Mouse (Mus musculus): ENCODE data around the gene Prr12. TPM values are rescaled to one million over a fixed set of nuclear protein-coding genes. Genes with fewer than 3 reads are reported as not detected.

Prr12 gene
- polyA plus RNA-seq, 1 experiment from 2014 or later: 12.2 TPM

Small RNAs within 50 kb of the gene (microRNA-seq; reads per million reads assigned to microRNA genes)
- 1.3 reads per million for gene Mir7054

Other genes starting within 250 kb of the Prr12 start
- gene Nup62, start 236.8 kb downstream of the Prr12 start, polyA plus RNA-seq (2014; fragmentation: Nextera tagmentation; extraction: Ambion mirVana): 60.2 and 64.1 TPM in 2 replicates
- gene Il4i1, start 236.5 kb downstream of the Prr12 start, polyA plus RNA-seq (2014; fragmentation: Nextera tagmentation; extraction: Ambion mirVana): 0.84 and 1.2 TPM in 2 replicates
- 2.8 and 3.3 TPM in 2 replicates for gene Atf5, start 236.2 kb downstream of the Prr12 start, polyA plus RNA-seq (2014; fragmentation: Nextera tagmentation; extraction: Ambion mirVana)
- gene Akt1s1, start 203.9 kb downstream of the Prr12 start, polyA plus RNA-seq (2014; fragmentation: Nextera tagmentation; extraction: Ambion mirVana): 31.8 and 34.3 TPM in 2 replicates
- 63.4 and 69.4 TPM in 2 replicates for gene Tbc1d17, start 203.8 kb downstream of the Prr12 start, polyA plus RNA-seq (2014; fragmentation: Nextera tagmentation; extraction: Ambion mirVana)
- 26.1 and 28.6 TPM in 2 replicates for gene Pnkp, start 195.7 kb downstream of the Prr12 start, polyA plus RNA-seq (2014; fragmentation: Nextera tagmentation; extraction: Ambion mirVana)
- 316 and 350 TPM in 2 replicates for gene Ptov1, start 183.1 kb downstream of the Prr12 start, polyA plus RNA-seq (2014; fragmentation: Nextera tagmentation; extraction: Ambion mirVana)
- gene Med25, start 160.2 kb downstream of the Prr12 start, polyA plus RNA-seq (2014; fragmentation: Nextera tagmentation; extraction: Ambion mirVana): 69.5 and 75.4 TPM in 2 replicates
- gene Fuz, start 156.8 kb downstream of the Prr12 start, polyA plus RNA-seq (2014; fragmentation: Nextera tagmentation; extraction: Ambion mirVana): 18.8 and 23.1 TPM in 2 replicates
- 68.0 and 74.8 TPM in 2 replicates for gene Ap2a1, start 123.4 kb downstream of the Prr12 start, polyA plus RNA-seq (2014; fragmentation: Nextera tagmentation; extraction: Ambion mirVana)
- gene Tsks, start 109.7 kb downstream of the Prr12 start, polyA plus RNA-seq (2014; fragmentation: Nextera tagmentation; extraction: Ambion mirVana): 0.07 TPM in 1 of 2 replicates, not detected in the other
- 20.8 and 21.8 TPM in 2 replicates for gene Cpt1c, start 78.0 kb downstream of the Prr12 start, polyA plus RNA-seq (2014; fragmentation: Nextera tagmentation; extraction: Ambion mirVana)
- gene Prmt1, start 66.3 kb downstream of the Prr12 start, polyA plus RNA-seq (2014; fragmentation: Nextera tagmentation; extraction: Ambion mirVana): 276 and 281 TPM in 2 replicates
- 55.6 and 65.9 TPM in 2 replicates for gene Irf3, start 55.2 kb downstream of the Prr12 start, polyA plus RNA-seq (2014; fragmentation: Nextera tagmentation; extraction: Ambion mirVana)
- gene Bcl2l12, start 54.2 kb downstream of the Prr12 start, polyA plus RNA-seq (2014; fragmentation: Nextera tagmentation; extraction: Ambion mirVana): 56.0 and 62.2 TPM in 2 replicates
- gene Scaf1, start 36.5 kb downstream of the Prr12 start, polyA plus RNA-seq (2014; fragmentation: Nextera tagmentation; extraction: Ambion mirVana): 43.6 and 44.4 TPM in 2 replicates
- gene Rras, start 34.9 kb downstream of the Prr12 start, polyA plus RNA-seq (2014; fragmentation: Nextera tagmentation; extraction: Ambion mirVana): 18.6 and 22.2 TPM in 2 replicates
- 53.2 and 56.7 TPM in 2 replicates for gene Nosip, start 9.5 kb upstream of the Prr12 start, polyA plus RNA-seq (2014; fragmentation: Nextera tagmentation; extraction: Ambion mirVana)
- 12.7 and 13.5 TPM in 2 replicates for gene Prrg2, start 9.8 kb upstream of the Prr12 start, polyA plus RNA-seq (2014; fragmentation: Nextera tagmentation; extraction: Ambion mirVana)
- 121 and 123 TPM in 2 replicates for gene Rcn3, start 39.3 kb upstream of the Prr12 start, polyA plus RNA-seq (2014; fragmentation: Nextera tagmentation; extraction: Ambion mirVana)
- 16.1 and 18.3 TPM in 2 replicates for gene Fcgrt, start 51.0 kb upstream of the Prr12 start, polyA plus RNA-seq (2014; fragmentation: Nextera tagmentation; extraction: Ambion mirVana)
- gene Rps11, start 71.6 kb upstream of the Prr12 start, polyA plus RNA-seq (2014; fragmentation: Nextera tagmentation; extraction: Ambion mirVana): 1,376 and 1,392 TPM in 2 replicates
- 1,212 and 1,290 TPM in 2 replicates for gene Rpl13a, start 75.9 kb upstream of the Prr12 start, polyA plus RNA-seq (2014; fragmentation: Nextera tagmentation; extraction: Ambion mirVana)
- 0.17 and 0.60 TPM in 2 replicates for gene Gm45713, start 83.3 kb upstream of the Prr12 start, polyA plus RNA-seq (2014; fragmentation: Nextera tagmentation; extraction: Ambion mirVana)
- 0.40 and 0.97 TPM in 2 replicates for gene Flt3l, start 83.6 kb upstream of the Prr12 start, polyA plus RNA-seq (2014; fragmentation: Nextera tagmentation; extraction: Ambion mirVana)
- 104 and 105 TPM in 2 replicates for gene Pih1d1, start 101.4 kb upstream of the Prr12 start, polyA plus RNA-seq (2014; fragmentation: Nextera tagmentation; extraction: Ambion mirVana)
- 22.0 and 25.7 TPM in 2 replicates for gene Aldh16a1, start 101.7 kb upstream of the Prr12 start, polyA plus RNA-seq (2014; fragmentation: Nextera tagmentation; extraction: Ambion mirVana)
- 0.40 and 0.51 TPM in 2 replicates for gene Slc17a7, start 111.1 kb upstream of the Prr12 start, polyA plus RNA-seq (2014; fragmentation: Nextera tagmentation; extraction: Ambion mirVana)
- not detected in 2 replicates for gene Gfy, start 126.7 kb upstream of the Prr12 start, polyA plus RNA-seq (2014; fragmentation: Nextera tagmentation; extraction: Ambion mirVana)
- 0.53 and 0.63 TPM in 2 replicates for gene Pth2, start 128.1 kb upstream of the Prr12 start, polyA plus RNA-seq (2014; fragmentation: Nextera tagmentation; extraction: Ambion mirVana)
- 0.52 and 0.86 TPM in 2 replicates for gene Ccdc155, start 152.0 kb upstream of the Prr12 start, polyA plus RNA-seq (2014; fragmentation: Nextera tagmentation; extraction: Ambion mirVana)
- gene Dkkl1, start 159.3 kb upstream of the Prr12 start, polyA plus RNA-seq (2014; fragmentation: Nextera tagmentation; extraction: Ambion mirVana): 0.81 and 1.2 TPM in 2 replicates
- 241 and 253 TPM in 2 replicates for gene Tead2, start 162.9 kb upstream of the Prr12 start, polyA plus RNA-seq (2014; fragmentation: Nextera tagmentation; extraction: Ambion mirVana)
- 0.81 and 0.97 TPM in 2 replicates for gene Cd37, start 186.2 kb upstream of the Prr12 start, polyA plus RNA-seq (2014; fragmentation: Nextera tagmentation; extraction: Ambion mirVana)
- not detected in 2 replicates for gene Slc6a16, start 188.2 kb upstream of the Prr12 start, polyA plus RNA-seq (2014; fragmentation: Nextera tagmentation; extraction: Ambion mirVana)
- not detected in 2 replicates for gene Slc6a21, start 224.6 kb upstream of the Prr12 start, polyA plus RNA-seq (2014; fragmentation: Nextera tagmentation; extraction: Ambion mirVana)

Data from midbrain, embryonic 11.5 days (tissue).